Mouse (Mus musculus) adrenal gland, adult (tissue): Measurements from ENCODE around the gene Aldh3b3.
A peak's percentile ranks its signal among the peaks of the same experiment; 100 is the strongest.

ENCODE experiments used
- DNase-seq, 2 experiments: peaks; one replicate each; pipeline ENCODE4 v3.0.0; 2022 to 2023; ENCODE audit warnings: low spot score in 1 of 2; ENCODE audit not compliant: inconsistent age in 2 of 2

Aldh3b3 gene

DNA sequence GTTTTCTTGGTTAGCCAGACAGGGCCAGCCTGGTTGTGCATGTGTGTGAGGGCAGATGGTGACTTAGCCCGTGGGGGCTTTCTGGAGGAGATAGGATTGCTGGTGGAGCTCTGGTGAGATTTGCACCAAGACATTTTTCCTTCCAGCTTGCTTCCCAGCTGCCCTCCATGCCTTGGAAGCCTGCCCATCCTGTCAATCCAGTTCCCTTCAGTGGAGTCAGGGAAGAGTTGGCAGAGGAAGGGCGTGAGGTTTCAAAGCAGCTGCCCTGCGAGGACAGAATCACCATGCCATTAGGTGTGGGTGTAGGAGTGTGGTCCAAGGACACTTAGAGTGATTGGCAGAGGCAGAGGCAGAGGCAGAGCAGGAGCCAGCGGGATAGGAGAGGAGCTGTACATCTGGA, at the start of gene Aldh3b3:
Gene Aldh3b3 (plus strand): TSS at position 176 of the 400 bp plus-strand sequence.
- DNase-seq = no peak

DNA sequence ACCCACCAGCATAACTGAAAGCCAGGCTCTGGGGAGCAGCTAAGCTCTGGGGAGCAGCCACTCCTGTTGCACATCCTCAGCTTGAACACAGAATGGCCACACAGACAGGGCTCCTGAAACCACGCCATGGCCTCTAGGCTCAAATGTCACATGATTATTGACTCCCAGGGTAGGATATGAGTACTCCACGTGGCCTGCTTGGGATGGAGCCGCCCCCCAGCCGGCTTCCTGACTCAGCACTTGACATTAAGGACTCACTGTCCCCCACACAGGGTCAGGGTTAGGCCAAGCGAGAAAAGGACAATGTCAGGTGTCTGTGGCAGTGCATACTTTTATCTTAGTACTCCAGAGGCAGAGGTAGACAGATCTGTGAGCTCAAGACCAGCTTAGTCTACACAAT, 48.2 kb upstream of the Aldh3b3 start:
- peak; percentile 79 to 81 for DNase-seq

DNA sequence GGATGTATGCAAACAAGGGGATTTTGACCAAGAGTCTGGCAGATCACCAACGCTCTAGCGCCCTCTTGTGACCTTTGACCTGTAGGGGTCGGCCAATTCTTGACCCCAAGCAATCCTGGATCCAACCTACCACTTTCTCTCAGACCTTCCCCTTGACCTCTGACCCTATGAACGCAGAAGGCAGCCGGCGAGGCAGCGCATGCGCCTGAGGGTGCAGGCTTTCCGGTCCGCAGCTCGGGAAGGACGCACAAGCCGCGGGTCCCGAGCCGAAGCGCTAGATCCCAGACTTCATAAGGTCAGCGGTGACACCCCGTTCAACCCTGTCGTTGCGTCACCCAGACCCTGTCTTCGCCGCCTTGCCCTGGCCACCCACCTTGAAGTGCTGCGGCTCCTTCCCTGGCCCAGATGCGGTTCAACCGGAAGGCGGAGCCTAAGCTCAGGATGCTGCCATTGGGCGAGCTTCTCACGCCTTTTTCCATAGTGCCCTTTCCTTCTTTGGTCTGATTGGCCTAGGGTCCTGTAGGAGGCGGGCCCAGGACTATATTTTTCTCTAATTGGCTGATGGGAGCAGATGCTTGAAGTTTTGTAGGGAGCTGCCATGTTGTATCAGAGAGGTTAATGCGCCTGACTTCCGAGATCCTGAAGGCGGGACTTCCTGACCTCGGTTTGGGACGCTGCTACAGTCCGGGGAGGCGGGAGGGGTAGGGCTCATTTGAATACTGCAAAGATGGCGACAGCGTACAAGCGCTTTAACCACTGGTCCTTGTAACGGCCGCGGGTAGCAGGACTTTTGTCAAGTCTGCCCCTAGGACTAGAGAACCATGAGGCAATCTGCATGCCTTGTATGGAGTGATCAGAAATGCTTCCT, 45.9 kb upstream of the Aldh3b3 start, which contains the start of gene Ndufs8:
Gene Ndufs8 (minus strand): TSS at position 438 of the 868 bp plus-strand sequence.
- peak; percentile 95 to 99 for DNase-seq

DNA sequence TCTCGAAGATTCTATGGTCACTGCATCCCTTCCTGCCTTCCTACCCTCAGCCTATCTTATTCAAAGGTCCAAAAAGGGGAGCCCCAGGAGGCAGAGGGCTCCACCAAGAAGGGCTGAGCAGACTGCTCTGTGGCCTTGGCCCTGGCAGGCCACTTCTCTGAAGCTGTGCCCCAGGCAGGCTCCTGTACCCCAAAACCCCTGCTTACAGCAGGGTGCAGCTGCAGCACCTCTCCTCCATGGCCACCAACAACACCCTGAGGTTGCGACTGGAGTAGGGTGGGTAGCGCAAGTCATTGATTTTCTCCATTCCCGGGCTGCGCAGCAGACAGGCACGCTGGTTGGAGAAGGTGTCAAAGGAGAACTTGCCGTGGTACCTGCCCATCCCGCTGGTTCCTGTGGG, 44.8 kb upstream of the Aldh3b3 start:
- DNase-seq = no peak

DNA sequence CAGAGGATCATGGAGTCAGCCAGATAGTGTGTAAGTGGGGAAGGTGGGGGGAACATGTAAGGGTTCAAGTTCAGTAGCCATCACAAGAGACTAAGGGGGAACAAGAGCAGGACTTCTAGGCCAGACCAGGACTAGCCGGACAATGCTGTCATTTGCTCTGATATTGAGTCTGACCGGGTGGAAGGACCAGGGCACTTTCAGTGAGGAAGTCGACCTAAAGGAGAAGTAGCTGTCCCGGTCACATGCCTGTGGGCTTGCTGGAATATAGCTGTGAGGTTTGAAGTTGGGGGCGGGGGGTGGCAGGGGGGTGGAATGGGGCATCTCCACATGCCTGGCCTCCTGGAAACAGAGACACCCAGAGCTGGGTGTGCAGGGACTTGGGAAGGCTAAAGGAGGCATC, 43.9 kb upstream of the Aldh3b3 start:
- DNase-seq = no peak

DNA sequence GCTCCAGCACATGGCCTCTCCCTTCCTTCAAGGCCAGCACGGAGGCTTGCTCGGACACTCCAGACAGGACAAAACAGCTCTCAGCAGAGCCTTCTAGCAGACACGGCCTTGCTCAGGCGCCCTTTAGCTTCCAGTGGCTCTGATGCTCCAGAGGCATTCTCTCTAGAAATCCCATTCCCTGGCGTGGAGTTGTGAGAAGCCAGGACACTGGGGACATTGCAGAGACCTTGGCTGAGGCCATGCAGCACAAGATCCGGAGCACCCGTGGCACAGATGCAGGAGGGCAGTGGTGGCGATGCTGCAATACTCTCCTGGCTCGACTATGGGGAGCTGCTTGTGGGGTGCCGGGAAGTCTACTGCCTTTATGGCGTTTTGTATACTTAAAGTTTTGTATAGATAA, 41.7 kb upstream of the Aldh3b3 start:
- peak in 1 of 2 experiments; percentile 79 for DNase-seq

DNA sequence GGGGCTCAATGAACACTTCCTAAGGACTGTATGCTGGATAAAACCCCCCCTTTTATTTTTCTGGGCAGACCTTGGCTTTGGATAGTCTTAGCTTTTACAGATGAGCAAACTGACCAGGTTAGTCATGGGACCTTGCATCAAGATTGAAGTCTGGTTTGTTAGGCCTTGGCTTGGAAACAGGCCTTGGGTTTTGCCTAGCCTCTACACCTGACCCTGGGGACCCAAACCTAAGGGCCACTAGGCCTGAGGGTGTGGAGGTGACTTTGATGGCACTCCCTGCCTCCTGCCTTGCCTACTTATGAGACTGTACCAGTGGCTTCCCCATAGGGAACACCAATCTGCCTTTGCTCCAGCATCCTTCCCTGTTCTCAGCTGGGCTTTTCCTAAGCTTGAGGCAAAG, 38.5 kb upstream of the Aldh3b3 start:
- peak in 1 of 2 experiments; percentile 82 for DNase-seq

DNA sequence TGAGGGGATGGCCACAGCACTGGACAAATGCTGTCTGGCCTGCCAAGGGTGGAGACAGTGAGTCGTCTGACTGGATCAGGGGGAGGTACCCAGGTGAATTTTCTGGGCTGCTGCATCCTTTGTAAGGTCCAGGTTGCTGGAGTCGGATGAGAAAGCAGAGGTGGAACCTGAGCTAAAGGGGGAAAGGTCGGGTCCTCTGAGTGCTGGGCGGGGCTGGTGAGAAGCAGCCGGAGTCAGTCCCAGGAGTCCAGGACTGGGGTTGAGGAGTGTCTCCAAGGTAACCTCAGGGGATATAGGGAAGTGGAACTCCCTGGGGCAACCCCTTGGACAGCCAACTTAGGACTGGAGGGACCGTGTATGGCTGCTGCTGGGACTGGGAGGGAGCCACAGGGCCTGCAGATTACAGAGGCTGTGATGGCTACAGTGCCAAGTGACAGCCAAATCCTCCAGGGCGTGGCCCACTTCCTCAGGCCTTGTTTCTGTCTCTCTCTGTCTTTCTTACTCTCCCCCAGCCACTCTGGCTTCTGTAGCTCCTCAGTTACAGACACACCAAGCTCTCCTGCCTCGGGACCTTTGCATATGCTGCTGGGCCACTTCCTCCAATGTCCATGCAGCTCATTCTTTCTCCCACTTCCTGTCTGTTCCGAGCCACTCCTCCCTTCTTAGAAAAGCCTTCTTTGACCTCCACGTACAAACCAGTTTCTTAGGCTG, 35.6 kb upstream of the Aldh3b3 start:
- DNase-seq = no peak

DNA sequence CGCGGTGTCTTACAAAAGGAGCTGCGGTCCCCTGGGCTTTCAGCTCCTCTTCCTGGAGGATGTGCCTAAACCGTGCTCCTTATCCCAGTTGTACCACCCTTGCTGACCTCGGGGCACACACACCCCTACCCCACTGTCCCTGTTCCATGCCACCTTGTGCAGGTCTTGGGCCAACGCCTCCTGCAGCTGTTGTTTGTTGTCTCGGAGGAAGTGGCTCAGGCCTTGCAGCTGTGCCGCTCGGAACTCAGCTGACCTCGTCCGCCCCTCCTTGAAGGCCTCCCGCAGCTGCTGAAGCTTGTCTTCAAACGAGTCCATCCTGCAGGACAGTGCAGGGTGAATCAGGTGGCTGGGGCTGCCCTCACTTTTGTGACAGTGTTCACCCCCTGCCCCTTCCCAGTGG, 34.9 kb upstream of the Aldh3b3 start:
- DNase-seq = peak in 1 of 2 experiments; percentile 78

DNA sequence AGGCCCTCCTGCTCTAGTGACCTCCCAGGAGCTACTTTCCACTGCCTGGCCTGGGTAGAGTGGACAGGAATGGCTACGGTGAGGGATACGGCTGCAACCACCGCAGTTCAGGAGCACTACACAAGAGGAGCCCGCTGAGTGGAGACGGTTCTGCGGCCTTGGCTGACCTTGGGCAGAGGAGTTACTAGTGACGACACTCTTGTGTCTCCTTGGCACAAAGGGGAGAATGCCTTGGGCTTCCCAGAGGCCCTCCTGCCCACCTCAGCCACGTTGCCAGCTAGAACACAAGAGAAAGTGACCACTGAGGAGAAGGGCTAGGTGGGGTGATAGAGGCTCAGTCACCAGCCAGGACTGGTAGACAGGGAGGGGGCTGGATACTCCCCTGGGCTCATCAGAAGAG, 34.3 kb upstream of the Aldh3b3 start:
- peak in 1 of 2 experiments; percentile 89 for DNase-seq

DNA sequence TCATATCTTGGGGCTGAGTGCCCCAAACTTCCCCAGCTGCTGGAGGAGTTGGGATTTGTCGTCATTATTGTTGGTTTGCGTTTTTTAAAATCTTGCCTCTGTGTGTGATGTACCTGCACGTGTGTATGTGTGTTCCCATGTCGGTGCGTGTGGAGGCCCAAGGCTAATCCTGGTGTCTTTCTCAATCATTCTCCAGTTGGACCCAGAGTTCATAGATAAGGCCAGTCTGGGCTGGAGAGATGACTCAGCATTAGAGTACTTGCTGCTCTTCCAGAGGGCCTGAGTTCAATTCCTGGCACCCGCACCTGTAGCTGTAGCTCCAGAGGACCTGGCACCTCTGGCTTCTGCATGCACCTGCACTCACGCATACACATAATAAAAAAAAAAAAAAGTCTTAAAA, 33.6 kb upstream of the Aldh3b3 start:
- peak in 1 of 2 experiments; percentile 53 for DNase-seq

DNA sequence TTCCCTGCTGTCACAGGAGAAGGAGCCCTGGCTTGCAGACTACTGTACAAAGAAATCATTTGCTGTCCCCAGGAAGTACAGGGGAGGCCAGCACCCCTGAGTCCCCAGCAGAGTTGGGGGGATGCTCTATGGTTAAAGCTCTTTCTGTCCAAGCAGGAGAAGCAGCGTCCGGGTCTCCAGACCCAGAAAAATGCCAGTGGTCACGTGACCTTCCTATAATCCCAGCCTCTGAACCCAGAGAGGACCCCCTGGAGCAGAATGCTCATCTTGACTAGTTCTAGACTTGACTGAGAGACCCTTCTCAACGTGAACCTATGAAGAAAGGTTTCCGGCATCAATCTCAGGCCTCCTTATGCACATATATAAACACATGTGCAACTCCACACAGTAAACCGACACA, 32.6 kb upstream of the Aldh3b3 start:
- no peak for DNase-seq

DNA sequence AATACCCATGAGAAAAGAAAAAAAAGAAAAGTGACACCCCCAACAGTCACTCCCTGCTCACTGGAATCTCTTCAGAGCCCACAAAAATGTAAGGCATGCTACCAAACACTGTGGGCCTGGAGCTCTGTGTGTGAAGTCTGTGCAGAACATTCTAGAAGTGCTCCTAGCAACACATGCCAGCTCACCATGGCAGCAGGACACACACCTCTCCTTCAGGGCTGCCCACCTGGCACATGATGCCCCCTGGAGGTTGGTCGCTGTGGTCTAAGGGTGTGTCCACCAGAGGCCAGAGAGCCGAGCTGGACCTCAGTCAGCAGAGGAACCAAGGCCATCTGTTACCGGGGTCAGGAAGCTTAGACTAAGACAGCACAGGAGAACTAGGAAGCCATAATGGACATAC, 32.2 kb upstream of the Aldh3b3 start:
- peak in 1 of 2 experiments; percentile 76 for DNase-seq

DNA sequence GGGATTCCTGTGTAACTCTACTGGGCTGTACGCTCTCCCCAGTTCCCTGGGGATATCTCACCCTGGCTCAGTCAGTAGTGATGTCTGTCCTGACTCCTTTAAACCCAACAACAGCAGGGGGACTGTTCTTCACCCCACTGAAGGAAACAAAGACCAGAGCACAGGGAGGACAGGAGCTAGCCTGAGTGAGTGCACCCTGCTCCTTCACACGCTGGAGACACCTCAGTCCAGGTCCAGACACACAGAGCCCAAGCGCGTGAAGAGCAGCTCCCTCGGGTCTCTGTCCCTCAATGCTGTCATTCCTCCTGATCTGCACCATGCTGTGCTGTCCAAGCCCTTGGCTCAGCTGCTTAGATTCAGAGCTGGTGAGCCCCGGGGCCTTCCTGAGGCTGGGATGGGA, 31.8 kb upstream of the Aldh3b3 start:
- peak in 1 of 2 experiments; percentile 51 for DNase-seq

DNA sequence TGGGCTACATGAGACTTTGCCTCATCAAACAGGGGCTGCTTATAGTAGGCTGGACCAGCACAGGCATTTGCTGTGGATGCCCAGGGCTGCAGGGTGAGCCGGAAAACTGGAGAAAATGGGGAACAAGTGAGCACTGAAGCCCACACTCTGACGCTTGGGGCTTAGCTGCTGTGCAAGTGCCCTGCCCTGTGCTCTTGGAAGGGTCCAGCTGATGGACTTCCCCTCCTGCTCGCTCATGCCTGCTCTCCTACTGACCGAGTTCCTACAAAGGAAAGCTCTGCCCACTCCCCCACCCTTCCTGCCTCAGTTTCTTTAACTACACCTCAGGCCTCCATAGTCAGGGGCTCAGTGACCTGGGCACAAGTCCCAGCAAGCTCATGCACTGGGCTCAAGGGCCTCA, 30.5 kb upstream of the Aldh3b3 start:
- peak; percentile 11 to 55 for DNase-seq

DNA sequence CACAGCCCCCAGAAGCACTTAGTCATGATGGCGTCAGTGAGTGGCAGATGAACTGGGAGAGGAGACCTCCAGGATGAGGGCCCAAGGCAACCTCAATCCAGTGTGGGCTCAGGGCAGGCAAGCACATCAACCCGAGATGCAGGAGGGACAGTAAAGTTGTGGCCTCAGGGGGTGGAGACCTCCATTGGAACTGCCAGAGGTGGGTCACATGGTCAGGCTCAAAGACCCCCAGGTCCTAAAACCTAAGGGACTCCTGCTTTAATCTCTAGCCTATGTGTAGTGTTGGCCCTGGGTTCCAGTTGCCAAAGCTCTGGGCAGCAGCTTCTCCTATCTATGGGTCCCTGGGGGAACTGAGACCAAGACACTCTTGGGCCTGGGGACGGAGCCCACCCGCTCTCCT, 29.7 kb upstream of the Aldh3b3 start:
- DNase-seq = no peak

DNA sequence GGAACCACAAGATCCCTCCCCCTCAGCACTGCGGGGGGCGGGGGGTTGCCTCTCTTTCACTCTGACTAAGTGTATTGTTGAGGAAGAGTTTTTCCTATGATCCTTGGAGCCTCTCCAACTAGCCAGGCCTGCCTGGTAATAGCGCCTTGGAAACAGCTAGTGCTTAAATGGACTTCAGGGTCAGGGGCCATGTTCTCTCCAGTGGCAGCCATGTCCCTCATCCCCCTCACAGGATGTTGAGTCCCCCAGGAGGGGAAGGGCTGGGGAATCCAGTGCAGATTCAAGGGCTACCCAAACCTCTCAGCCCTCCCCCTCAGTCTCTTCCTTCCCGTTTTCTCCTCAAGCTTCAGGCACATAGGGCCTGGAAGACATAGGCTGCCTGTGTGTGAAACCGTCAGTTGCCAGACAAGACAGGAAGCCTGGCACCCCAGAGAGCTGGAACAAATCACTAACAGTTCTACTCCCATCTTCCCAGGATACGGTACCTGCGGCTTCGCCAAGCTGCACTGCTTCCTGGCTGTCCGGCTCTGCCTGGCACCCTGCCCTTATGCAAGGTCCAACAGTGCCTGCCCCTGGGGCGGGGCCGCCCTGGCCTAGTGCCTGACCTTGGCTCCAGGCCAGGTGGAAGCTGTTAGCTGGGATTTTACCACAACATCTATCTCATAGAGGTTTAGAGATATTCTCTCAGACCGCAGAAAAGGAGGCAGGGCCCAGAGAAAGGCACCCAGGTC, 29.1 kb upstream of the Aldh3b3 start, which contains the start of gene Aldh3b1:
Gene Aldh3b1 (minus strand): TSS at position 598 of the 731 bp plus-strand sequence.
- DNase-seq = peak; percentile 96 to 99

DNA sequence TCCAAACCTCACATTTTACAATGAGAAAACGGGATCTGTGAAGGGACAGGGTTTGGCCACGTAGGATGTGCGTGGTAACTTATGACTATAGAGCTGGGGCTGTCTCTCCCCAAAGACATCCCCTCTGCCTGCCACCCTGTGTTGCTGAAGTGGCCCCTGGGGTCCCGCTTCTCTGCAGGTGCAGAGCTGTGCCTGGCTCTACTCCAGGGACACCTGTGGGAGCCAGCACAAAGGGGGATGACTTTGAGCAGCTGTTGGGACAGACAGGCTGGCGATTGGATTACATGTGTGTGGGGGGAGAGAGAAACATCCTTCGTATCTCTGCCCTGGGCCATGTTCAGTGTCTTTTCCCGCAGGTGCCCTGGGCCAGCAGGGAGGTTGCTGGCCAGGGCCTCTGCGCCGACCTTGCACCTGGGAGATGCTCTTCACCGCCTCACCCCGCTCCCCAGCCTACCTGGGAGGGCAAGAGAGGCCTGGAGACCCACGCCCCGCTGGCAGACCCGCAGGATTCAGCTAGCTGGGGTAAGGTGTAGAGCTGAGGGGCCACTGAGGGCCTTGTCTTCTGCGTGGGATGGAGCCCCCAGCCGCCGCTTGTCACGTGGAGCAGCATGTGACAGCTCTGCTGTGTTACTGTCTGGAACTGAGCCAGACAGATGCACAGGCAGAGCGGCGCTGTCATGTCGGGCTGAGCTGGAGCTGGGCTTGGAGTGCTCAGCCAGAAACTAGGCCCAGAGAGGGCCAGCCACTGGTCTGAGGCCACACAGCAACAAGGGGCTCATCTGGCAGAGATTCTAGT, 28.0 kb upstream of the Aldh3b3 start:
- DNase-seq = peak; percentile 34 to 60

DNA sequence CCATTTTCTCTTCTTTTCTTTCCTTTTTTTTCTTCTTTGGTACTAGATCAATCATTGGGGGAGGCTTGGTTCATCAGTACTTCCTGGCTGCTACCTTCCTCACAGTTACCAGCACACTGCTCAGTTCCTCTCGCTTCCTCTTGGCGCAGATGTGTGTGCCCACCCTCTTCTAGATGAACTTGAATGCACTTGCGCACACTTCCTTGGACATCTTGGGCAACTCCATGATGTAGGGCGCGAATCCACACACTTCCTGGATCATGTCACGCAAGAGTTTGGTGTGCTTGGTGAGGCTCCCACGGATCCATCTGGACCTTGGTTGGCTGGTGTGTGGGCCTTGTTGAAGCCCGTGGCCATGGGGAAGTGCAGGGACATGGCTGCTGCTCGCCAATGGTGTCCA, 26.7 kb upstream of the Aldh3b3 start:
- DNase-seq = peak; percentile 36 to 48
